Mouse (Mus musculus) heart, embryonic 13.5 days (tissue): ENCODE data around the gene Gckr. TPM values are rescaled to one million over a fixed set of nuclear protein-coding genes. Genes with fewer than 3 reads are reported as not detected.

Experiments used
- ATAC-seq: fragments of 200-750 bp; cut with Nextera tagmentation; 2 replicates; pipeline ENCODE4 v1.8.0; 2017; ENCODE audit warnings: moderate TSS enrichment; ENCODE audit not compliant: insufficient number of reproducible peaks, low FRiP score, low TSS enrichment; ENCODE audit errors: extremely low read depth
- H3K27ac ChIP-seq: fragments of 300-500 bp; sonication (generic); replicated peaks from 2 replicates; pipeline ENCODE4 v1.5.1; 2015; ENCODE audit warnings: moderate library complexity, mild to moderate bottlenecking, inconsistent platforms
- H3K27me3 ChIP-seq: fragments of 300-500 bp; sonication (generic); replicated peaks from 2 replicates; pipeline ENCODE4 v1.6.1; 2015; ENCODE audit warnings: mild to moderate bottlenecking, inconsistent platforms
- H3K36me3 ChIP-seq: fragments of 300-500 bp; sonication (generic); 2 replicates; pipeline ENCODE4 v1.6.1; 2015; ENCODE audit warnings: mild to moderate bottlenecking, inconsistent platforms
- H3K4me1 ChIP-seq: fragments of 300-500 bp; sonication (generic); 2 replicates; pipeline ENCODE4 v1.6.1; 2015; ENCODE audit warnings: inconsistent platforms
- H3K4me2 ChIP-seq: fragments of 300-500 bp; sonication (generic); 2 replicates; pipeline ENCODE4 v1.6.1; 2015; ENCODE audit warnings: inconsistent platforms, mild to moderate bottlenecking, moderate library complexity
- H3K4me3 ChIP-seq: fragments of 300-500 bp; sonication (generic); 2 replicates; pipeline ENCODE4 v1.5.1; 2015; ENCODE audit warnings: moderate library complexity, mild to moderate bottlenecking, inconsistent platforms
- H3K9ac ChIP-seq: fragments of 300-500 bp; sonication (generic); 2 replicates; pipeline ENCODE4 v1.6.1; 2015; ENCODE audit warnings: inconsistent platforms, mild to moderate bottlenecking, moderate library complexity
- H3K9me3 ChIP-seq: fragments of 300-500 bp; sonication (generic); 2 replicates; pipeline ENCODE4 v1.6.1; 2016; ENCODE audit warnings: inconsistent platforms
- WGBS: fragments of 180-500 bp; shearing (Covaris S2); methylation state at CpG from one replicate; pipeline ENCODE4 v1.1.7; 2015; ENCODE audit warnings: mixed read lengths; 5-methylcytosine and 5-hydroxymethylcytosine counted together
- polyA plus RNA-seq: library from polyadenylated mRNA; unstranded; fragments of >200 nt; fragmentation: Nextera tagmentation; extraction: Ambion mirVana; gene quantifications from 2 replicates; pipeline ENCODE4 v1.2.1, GENCODE M21; 2015

The Gckr gene
- 0.36 and 0.56 TPM in 2 replicates for polyA plus RNA-seq

DNA sequence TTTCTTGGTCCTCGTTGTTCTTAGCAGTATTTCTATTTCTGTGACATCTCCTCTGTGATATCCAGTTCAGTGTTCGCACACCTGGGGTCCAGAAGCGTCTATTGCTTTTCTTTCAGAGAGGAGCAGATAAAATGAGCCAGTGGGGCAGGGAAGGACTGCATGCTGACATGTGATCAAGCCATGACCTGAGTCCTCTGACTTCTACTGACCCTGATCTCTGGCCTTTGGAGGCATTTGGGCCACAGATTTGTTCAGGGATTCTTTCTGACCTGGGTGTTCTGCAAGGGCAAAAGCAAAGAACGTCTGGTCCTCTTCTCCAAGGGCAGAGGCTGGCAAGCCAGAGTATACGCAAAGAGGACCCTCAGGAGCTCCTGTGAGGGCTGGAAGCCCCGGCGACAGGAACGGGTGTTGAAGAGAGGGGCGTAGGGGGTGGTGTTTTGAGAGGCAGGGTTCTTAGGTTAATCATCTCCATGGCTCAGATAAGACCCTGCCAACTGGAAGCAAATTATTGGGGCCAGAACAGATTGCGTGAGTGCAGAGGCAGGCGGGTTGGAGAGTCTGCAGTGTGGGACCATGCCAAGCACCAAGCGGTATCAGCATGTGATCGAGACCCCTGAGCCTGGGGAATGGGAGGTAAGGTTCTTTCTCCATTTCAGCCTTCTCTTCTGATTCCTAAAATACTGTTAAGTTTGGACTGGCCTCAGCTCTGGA, at the start of gene Gckr:
Gene Gckr, plus strand, starts transcription at position 397 of the 711 bp plus-strand sequence.
- Histone ChIP-seq H3K9ac (no peak within 1 kb of the TSS), H3K27ac (no peak within 1 kb of the TSS), H3K36me3 (peaks cover 18% of the 10 kb centered on the region), H3K4me1 (peaks cover 14% of the 10 kb centered on the region), H3K9me3 (no peaks in the 10 kb centered on the region), H3K27me3 (peaks cover 11% of the 10 kb centered on the region; the same call in 1 of the 2 replicates), H3K4me2 (peak within 1 kb of the TSS; percentile 96), H3K4me3 (no peak within 1 kb of the TSS)
- no peak for ATAC-seq
- 41% methylated on average over 13 of the region's 13 CpGs for WGBS

GRCm38 (mm10) chr5:31250716-31251115, 46.5 kb upstream of the Gckr start:
- 55% methylated on average over 4 of the region's 4 CpGs for WGBS
- H3K9ac ChIP-seq: peak overlapping the region; percentile 69
- H3K4me1 ChIP-seq: peaks cover 48% of the 10 kb centered on the region
- 0 out of 2 replicates have a peak overlapping the region, but pooled peaks have one; percentile 68 for H3K4me2 ChIP-seq
- H3K27ac ChIP-seq: no peak overlapping the region
- H3K4me3 ChIP-seq: no peak overlapping the region
- no peak for ATAC-seq
- no peaks in the 10 kb centered on the region for H3K27me3 ChIP-seq
- peaks cover 98% of the 10 kb centered on the region for H3K36me3 ChIP-seq
- H3K9me3 ChIP-seq: no peaks in the 10 kb centered on the region

DNA sequence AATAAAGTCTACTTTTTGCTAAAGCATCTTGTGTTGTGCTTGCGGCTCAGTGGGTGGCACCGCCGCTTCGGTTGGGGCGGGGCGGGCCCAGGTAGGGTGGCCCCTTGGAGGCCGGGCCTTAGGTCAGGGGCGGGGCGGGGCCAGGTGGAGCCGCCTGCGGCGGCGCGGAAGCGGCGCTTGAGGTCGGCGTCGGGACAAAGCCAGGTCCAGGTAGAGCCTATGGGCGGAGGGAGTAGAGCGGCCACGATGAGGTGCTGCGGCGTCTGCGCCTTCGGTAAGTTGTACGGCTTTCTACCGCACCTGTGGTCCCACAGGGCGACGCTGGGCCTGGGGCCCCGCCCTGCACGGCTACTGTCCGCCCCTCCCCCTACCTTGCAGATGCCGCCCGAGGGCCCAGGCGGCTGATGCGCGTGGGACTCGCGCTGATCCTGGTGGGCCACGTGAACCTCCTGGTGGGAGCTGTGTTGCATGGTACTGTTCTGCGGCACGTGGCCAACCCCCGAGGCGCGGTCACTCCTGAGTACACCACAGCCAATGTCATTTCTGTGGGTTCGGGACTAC, 45.6 kb upstream of the Gckr start, which contains the start of gene Krtcap3:
Gene Krtcap3, plus strand, starts transcription at position 151 of the 561 bp plus-strand sequence.
- no peaks in the 10 kb centered on the region for H3K27me3 ChIP-seq
- H3K27ac ChIP-seq: no peak within 1 kb of the TSS
- H3K4me1 ChIP-seq: peaks cover 48% of the 10 kb centered on the region
- 17% methylated on average over 47 of the region's 47 CpGs for WGBS
- peaks cover 94% of the 10 kb centered on the region for H3K36me3 ChIP-seq
- ATAC-seq: peak; percentile 68
- peak within 1 kb of the TSS; percentile 68 for H3K4me2 ChIP-seq
- H3K9me3 ChIP-seq: no peaks in the 10 kb centered on the region
- H3K4me3 ChIP-seq: peak within 1 kb of the TSS; percentile 48
- H3K9ac ChIP-seq: peak within 1 kb of the TSS; percentile 69

GRCm38 (mm10) chr5:31252151-31252550, 45.1 kb upstream of the Gckr start:
- Histone ChIP-seq H3K4me2 (peak overlapping the region; percentile 68), H3K4me1 (peaks cover 48% of the 10 kb centered on the region), H3K9me3 (no peaks in the 10 kb centered on the region), H3K9ac (peak overlapping the region; percentile 69), H3K4me3 (peak overlapping the region; percentile 48), H3K36me3 (peaks cover 92% of the 10 kb centered on the region), H3K27ac (no peak overlapping the region), H3K27me3 (no peaks in the 10 kb centered on the region)
- 57% methylated on average over 10 of the region's 10 CpGs for WGBS
- no peak for ATAC-seq

GRCm38 (mm10) chr5:31252795-31253545, 44.3 kb upstream of the Gckr start:
- H3K4me3 ChIP-seq: no peak overlapping the region
- H3K27me3 ChIP-seq: no peaks in the 10 kb centered on the region
- 83% methylated on average over 16 of the region's 16 CpGs for WGBS
- H3K9me3 ChIP-seq: no peaks in the 10 kb centered on the region
- no peak overlapping the region for H3K9ac ChIP-seq
- H3K36me3 ChIP-seq: peaks cover 92% of the 10 kb centered on the region
- ATAC-seq: no peak
- 0 out of 2 replicates have a peak overlapping the region, but pooled peaks have one; percentile 56 for H3K27ac ChIP-seq
- H3K4me2 ChIP-seq: peak overlapping the region; percentile 68; the same call in 1 of the 2 replicates
- H3K4me1 ChIP-seq: peaks cover 48% of the 10 kb centered on the region

GRCm38 (mm10) chr5:31253806-31254205, 43.4 kb upstream of the Gckr start:
- Histone ChIP-seq H3K9me3 (no peaks in the 10 kb centered on the region), H3K27ac (peak overlapping the region; percentile 56), H3K9ac (peak overlapping the region; percentile 21; the same call in 1 of the 2 replicates), H3K4me3 (no peak overlapping the region), H3K4me2 (0 out of 2 replicates have a peak overlapping the region, but pooled peaks have one; percentile 5), H3K4me1 (peaks cover 48% of the 10 kb centered on the region), H3K36me3 (peaks cover 92% of the 10 kb centered on the region), H3K27me3 (no peaks in the 10 kb centered on the region)
- 70% methylated on average over 8 of the region's 8 CpGs for WGBS
- no peak for ATAC-seq

DNA sequence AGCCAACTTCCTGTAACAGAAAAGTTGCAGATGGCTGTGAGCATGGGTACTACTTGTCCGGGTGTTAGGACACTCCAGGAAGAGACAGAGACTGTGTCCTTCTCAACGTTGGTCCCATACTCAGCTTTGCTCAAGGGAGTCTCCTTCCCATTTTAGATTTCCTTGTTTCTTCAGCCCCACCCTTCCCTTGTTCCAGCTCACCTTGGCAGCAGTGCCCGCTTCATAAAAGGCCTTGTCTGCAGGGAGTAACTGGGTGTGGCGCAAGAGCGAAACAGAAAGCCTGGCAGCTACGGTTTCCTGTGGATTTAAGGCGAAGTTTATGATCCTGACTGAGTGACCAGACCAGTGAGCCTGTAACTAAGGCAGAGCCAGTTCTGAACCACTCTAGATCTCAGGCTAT, 42.8 kb upstream of the Gckr start:
- WGBS: 69% methylated on average over 7 of the region's 7 CpGs
- no peak for ATAC-seq
- peak overlapping the region; percentile 21; the same call in 1 of the 2 replicates for H3K9ac ChIP-seq

DNA sequence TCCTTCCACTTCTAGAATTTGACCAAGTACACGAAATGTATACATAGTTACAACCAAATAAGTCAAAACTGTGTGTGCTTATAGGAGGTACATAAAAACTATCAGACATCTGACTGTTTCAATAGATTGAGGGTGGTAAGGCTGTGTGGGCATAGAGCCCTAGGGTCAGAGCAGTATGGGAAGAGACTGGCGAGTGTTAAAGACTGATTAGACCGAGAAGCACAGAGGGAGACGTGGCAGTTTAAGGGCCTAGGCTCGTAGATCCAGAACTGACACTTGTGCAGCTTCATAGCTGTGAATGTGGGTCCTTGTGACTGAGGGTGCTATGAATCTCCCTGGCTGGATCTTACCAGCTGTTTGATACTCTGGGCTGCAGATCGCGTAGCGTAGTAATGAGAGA, 42.3 kb upstream of the Gckr start:
- Histone ChIP-seq H3K27me3 (no peaks in the 10 kb centered on the region), H3K9ac (peak overlapping the region; percentile 21; the same call in 1 of the 2 replicates), H3K9me3 (no peaks in the 10 kb centered on the region), H3K4me3 (no peak overlapping the region), H3K4me2 (no peak overlapping the region), H3K36me3 (peaks cover 92% of the 10 kb centered on the region), H3K27ac (peak overlapping the region; percentile 56; the same call in 1 of the 2 replicates), H3K4me1 (peaks cover 38% of the 10 kb centered on the region)
- ATAC-seq: no peak
- WGBS: 72% methylated on average over 8 of the region's 8 CpGs

More for the DNA sequence above, 42.8 kb upstream of the Gckr start:
- no peak overlapping the region for H3K4me3 ChIP-seq
- no peak overlapping the region for H3K4me2 ChIP-seq
- peaks cover 92% of the 10 kb centered on the region for H3K36me3 ChIP-seq
- H3K27me3 ChIP-seq: no peaks in the 10 kb centered on the region
- H3K4me1 ChIP-seq: peaks cover 42% of the 10 kb centered on the region
- peak overlapping the region; percentile 56 for H3K27ac ChIP-seq
- H3K9me3 ChIP-seq: no peaks in the 10 kb centered on the region

GRCm38 (mm10) chr5:31255381-31255780, 41.9 kb upstream of the Gckr start:
- H3K9me3 ChIP-seq: no peaks in the 10 kb centered on the region
- no peak overlapping the region for H3K9ac ChIP-seq
- H3K4me2 ChIP-seq: no peak overlapping the region
- peaks cover 35% of the 10 kb centered on the region for H3K4me1 ChIP-seq
- peaks cover 92% of the 10 kb centered on the region for H3K36me3 ChIP-seq
- WGBS: 88% methylated on average over 2 of the region's 2 CpGs
- ATAC-seq: no peak
- no peaks in the 10 kb centered on the region for H3K27me3 ChIP-seq
- H3K27ac ChIP-seq: no peak overlapping the region
- no peak overlapping the region for H3K4me3 ChIP-seq

DNA sequence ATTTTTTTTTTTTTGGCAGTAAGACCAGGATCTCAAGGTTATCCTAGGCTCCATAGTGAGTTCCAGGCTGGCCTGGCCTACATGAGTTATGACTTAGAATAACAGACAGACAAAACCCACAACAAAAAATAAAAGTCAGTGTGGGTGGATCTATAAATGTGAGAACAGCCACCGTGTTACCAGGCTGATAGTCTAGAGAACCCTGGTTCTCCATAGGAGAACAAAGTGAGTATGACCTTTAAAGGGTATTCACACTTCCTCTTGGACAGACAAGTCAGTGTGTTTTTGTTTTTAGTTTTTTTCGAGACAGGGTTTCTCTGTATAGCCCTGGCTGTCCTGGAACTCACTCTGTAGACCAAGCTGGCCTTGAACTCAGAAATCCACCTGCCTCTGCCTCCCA, 41.3 kb upstream of the Gckr start:
- Histone ChIP-seq H3K9me3 (no peaks in the 10 kb centered on the region), H3K4me1 (peaks cover 29% of the 10 kb centered on the region), H3K4me2 (no peak overlapping the region), H3K36me3 (peaks cover 92% of the 10 kb centered on the region), H3K9ac (no peak overlapping the region), H3K27ac (no peak overlapping the region), H3K27me3 (no peaks in the 10 kb centered on the region), H3K4me3 (no peak overlapping the region)
- no peak for ATAC-seq
- WGBS: 79% methylated on average over 2 of the region's 2 CpGs

GRCm38 (mm10) chr5:31257616-31258015, 39.6 kb upstream of the Gckr start:
- Histone ChIP-seq H3K9ac (no peak overlapping the region), H3K27ac (no peak overlapping the region), H3K4me1 (peaks cover 18% of the 10 kb centered on the region), H3K9me3 (no peaks in the 10 kb centered on the region), H3K4me2 (no peak overlapping the region), H3K36me3 (peaks cover 92% of the 10 kb centered on the region), H3K4me3 (no peak overlapping the region), H3K27me3 (no peaks in the 10 kb centered on the region)
- WGBS: 87% methylated on average over 11 of the region's 11 CpGs
- no peak for ATAC-seq
